Mouse (Mus musculus): ENCODE measurements around the gene Il13.
A peak's percentile ranks its signal among the peaks of the same experiment; 100 is the strongest.

Gene Il13

GRCm38 (mm10) chr11:53632122-53632733 lies 2.3 kb downstream of the Il13 start:
- no peak for DNase-seq (ENCODE audit: low spot score)

GRCm38 (mm10) chr11:53627859-53628258 lies 6.6 kb downstream of the Il13 start:
- peak; percentile 69 for DNase-seq (ENCODE audit: low spot score)

- no peak for DNase-seq (ENCODE audit: low spot score)
Measured at GRCm38 (mm10) chr11:53626802-53627373, 7.6 kb downstream of the Il13 start.

GRCm38 (mm10) chr11:53624124-53624523 lies 10.4 kb downstream of the Il13 start:
- no peak for DNase-seq (ENCODE audit: low spot score)

- no peak for DNase-seq (ENCODE audit: low spot score)
Measured at GRCm38 (mm10) chr11:53623573-53623972, 10.9 kb downstream of the Il13 start.

- DNase-seq (ENCODE audit: low spot score) = no peak
Measured at GRCm38 (mm10) chr11:53622440-53622806, 12.1 kb downstream of the Il13 start.

GRCm38 (mm10) chr11:53621582-53622439 lies 12.7 kb downstream of the Il13 start:
- DNase-seq (ENCODE audit: low spot score) = no peak

GRCm38 (mm10) chr11:53620094-53620493 lies 14.4 kb downstream of the Il13 start:
- no peak for DNase-seq (ENCODE audit: low spot score)

GRCm38 (mm10) chr11:53619428-53619827 lies 15.1 kb downstream of the Il13 start:
- DNase-seq (ENCODE audit: low spot score) = no peak

GRCm38 (mm10) chr11:53618619-53619198 lies 15.8 kb downstream of the Il13 start, which contains the start of gene Il4:
Gene Il4, minus strand, starts transcription at chr11:53618669.
- DNase-seq (ENCODE audit: low spot score) = no peak

GRCm38 (mm10) chr11:53617562-53618109 lies 16.9 kb downstream of the Il13 start:
- no peak for DNase-seq (ENCODE audit: low spot score)

GRCm38 (mm10) chr11:53616748-53617558 lies 17.5 kb downstream of the Il13 start:
- no peak for DNase-seq (ENCODE audit: low spot score)

- DNase-seq (ENCODE audit: low spot score) = no peak
Measured at GRCm38 (mm10) chr11:53615575-53615974, 18.9 kb downstream of the Il13 start.

GRCm38 (mm10) chr11:53615172-53615571 lies 19.3 kb downstream of the Il13 start:
- DNase-seq (ENCODE audit: low spot score) = no peak

GRCm38 (mm10) chr11:53609672-53610071 lies 24.8 kb downstream of the Il13 start:
- DNase-seq (ENCODE audit: low spot score) = no peak

GRCm38 (mm10) chr11:53609231-53609630 lies 25.3 kb downstream of the Il13 start:
- no peak for DNase-seq (ENCODE audit: low spot score)

GRCm38 (mm10) chr11:53605609-53606008 lies 28.9 kb downstream of the Il13 start:
- DNase-seq (ENCODE audit: low spot score) = peak; percentile 8

GRCm38 (mm10) chr11:53604983-53605382 lies 29.5 kb downstream of the Il13 start:
- no peak for DNase-seq (ENCODE audit: low spot score)

- no peak for DNase-seq (ENCODE audit: low spot score)
Measured at GRCm38 (mm10) chr11:53591116-53591515, 43.4 kb downstream of the Il13 start.

- DNase-seq (ENCODE audit: low spot score) = peak; percentile 29
Measured at GRCm38 (mm10) chr11:53590368-53590768, 44.1 kb downstream of the Il13 start.

GRCm38 (mm10) chr11:53588279-53588678 lies 46.2 kb downstream of the Il13 start:
- DNase-seq (ENCODE audit: low spot score) = no peak

- no peak for DNase-seq (ENCODE audit: low spot score)
Measured at GRCm38 (mm10) chr11:53585510-53585909, 49.0 kb downstream of the Il13 start.
